Mouse (Mus musculus) neural tube, embryonic 13.5 days (tissue): ENCODE measurements around the gene Cyb5d2. TPM values are rescaled to one million over a fixed set of nuclear protein-coding genes. Genes with fewer than 3 reads are reported as not detected.
"Not testable (repeated sequence)": the region's sequence is repeated elsewhere in the genome, so short reads cannot be mapped to it uniquely, and the experiment has no call there.

Source experiments
- ATAC-seq: fragments of 200-750 bp; cut with Nextera tagmentation; 2 replicates; pipeline ENCODE4 v1.8.0; 2017; ENCODE audit warnings: low read depth, mild to moderate bottlenecking, moderate TSS enrichment, moderate library complexity
- H3K27ac ChIP-seq: fragments of 300-500 bp; sonication (generic); replicated peaks from 2 replicates; pipeline ENCODE4 v1.5.1; 2015; ENCODE audit warnings: moderate library complexity, mild to moderate bottlenecking, inconsistent platforms
- H3K27me3 ChIP-seq: fragments of 300-500 bp; sonication (generic); 2 replicates; pipeline ENCODE4 v1.6.1; 2015; ENCODE audit warnings: mild to moderate bottlenecking, inconsistent platforms
- H3K36me3 ChIP-seq: fragments of 300-500 bp; sonication (generic); 2 replicates; pipeline ENCODE4 v1.6.1; 2015; ENCODE audit warnings: mild to moderate bottlenecking, inconsistent platforms
- H3K4me1 ChIP-seq: fragments of 300-500 bp; sonication (generic); replicated peaks from 2 replicates; pipeline ENCODE4 v1.6.1; 2015; ENCODE audit warnings: inconsistent platforms
- H3K4me2 ChIP-seq: fragments of 300-500 bp; sonication (generic); 2 replicates; pipeline ENCODE4 v1.6.1; 2015; ENCODE audit warnings: inconsistent platforms, mild to moderate bottlenecking, moderate library complexity
- H3K4me3 ChIP-seq: fragments of 300-500 bp; sonication (generic); 2 replicates; pipeline ENCODE4 v1.5.1; 2015; ENCODE audit warnings: mild to moderate bottlenecking, inconsistent platforms
- H3K9ac ChIP-seq: fragments of 300-500 bp; sonication (generic); 2 replicates; pipeline ENCODE4 v1.6.1; 2015; ENCODE audit warnings: moderate library complexity, mild to moderate bottlenecking, inconsistent platforms
- H3K9me3 ChIP-seq: fragments of 300-500 bp; sonication (generic); 2 replicates; pipeline ENCODE4 v1.6.1; 2016; ENCODE audit warnings: inconsistent platforms
- WGBS: fragments of 180-500 bp; shearing (Covaris S2); methylation state at CpG from one replicate; pipeline ENCODE4 v1.1.7; 2015; 5-methylcytosine and 5-hydroxymethylcytosine counted together
- polyA plus RNA-seq: library from polyadenylated mRNA; unstranded; fragments of >200 nt; fragmentation: Nextera tagmentation; extraction: Ambion mirVana; gene quantifications from 2 replicates; pipeline ENCODE4 v1.2.1, GENCODE M21; 2015

Cyb5d2 gene
- polyA plus RNA-seq, 1 experiment from 2014 or later, result 6.5 TPM

DNA sequence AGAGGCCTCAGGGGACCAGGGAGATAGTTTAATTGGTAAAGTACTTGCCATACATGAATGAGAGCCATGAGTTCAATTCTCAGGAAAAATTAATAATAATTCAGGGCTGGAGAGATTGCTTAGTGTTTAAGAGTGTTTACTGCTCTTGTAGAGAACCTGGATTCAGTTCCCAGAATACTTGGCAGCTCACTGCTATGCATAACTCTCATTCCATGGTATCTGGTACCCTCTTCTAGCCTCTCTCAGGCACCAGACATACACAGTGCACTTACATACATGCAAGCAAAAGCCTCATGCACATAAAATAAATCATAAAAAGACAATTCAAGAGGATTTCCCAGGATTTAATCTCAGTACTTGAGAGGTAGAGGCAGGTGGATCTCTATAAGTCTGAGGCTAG lies 8.6 kb upstream of the Cyb5d2 start:
- no peak overlapping the region for H3K4me3 ChIP-seq
- H3K27me3 ChIP-seq, result no peaks in the 10 kb centered on the region
- H3K36me3 ChIP-seq, result no peaks in the 10 kb centered on the region
- H3K27ac ChIP-seq, result no peak overlapping the region
- H3K4me2 ChIP-seq, result no peak overlapping the region
- H3K9me3 ChIP-seq, result no peaks in the 10 kb centered on the region
- no peak overlapping the region for H3K9ac ChIP-seq
- ATAC-seq, result no peak
- peaks cover 9% of the 10 kb centered on the region for H3K4me1 ChIP-seq

- ATAC-seq, result no peak
- WGBS, result 84% methylated on average over 3 of the region's 3 CpGs
- Histone ChIP-seq H3K27me3 (no peaks in the 10 kb centered on the region), H3K27ac (no peak overlapping the region), H3K4me2 (no peak overlapping the region), H3K9ac (no peak overlapping the region), H3K36me3 (no peaks in the 10 kb centered on the region), H3K4me3 (no peak overlapping the region), H3K9me3 (no peaks in the 10 kb centered on the region), H3K4me1 (peaks cover 14% of the 10 kb centered on the region)
Measured at GRCm38 (mm10) chr11:72803038-72803437, 7.1 kb upstream of the Cyb5d2 start.

- Histone ChIP-seq H3K27me3 (no peaks in the 10 kb centered on the region), H3K4me2 (no peak overlapping the region), H3K36me3 (no peaks in the 10 kb centered on the region), H3K9me3 (no peaks in the 10 kb centered on the region), H3K4me1 (peaks cover 26% of the 10 kb centered on the region), H3K4me3 (no peak overlapping the region), H3K27ac (no peak overlapping the region), H3K9ac (no peak overlapping the region)
- no peak for ATAC-seq
Measured at GRCm38 (mm10) chr11:72801182-72801581, 5.2 kb upstream of the Cyb5d2 start.

DNA sequence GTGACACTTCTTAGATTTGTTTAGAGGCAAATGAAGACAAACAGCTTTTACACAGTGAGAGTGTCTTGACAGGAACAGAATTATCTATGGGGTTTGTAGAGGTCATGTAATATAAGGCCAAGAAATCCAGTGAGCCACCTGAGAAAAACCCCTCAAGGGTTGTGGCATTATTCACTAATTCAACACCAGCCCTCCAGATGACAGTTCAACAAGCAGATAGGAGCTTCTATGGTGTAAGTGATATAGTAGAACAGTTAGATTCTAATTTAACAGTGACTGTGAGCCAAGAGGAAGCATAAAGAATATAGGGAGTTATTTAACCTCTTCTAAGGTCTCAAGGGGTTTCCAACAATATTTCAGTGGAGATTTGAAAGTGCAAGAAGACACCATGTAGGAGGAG lies 2.2 kb upstream of the Cyb5d2 start:
- no peak overlapping the region for H3K9ac ChIP-seq
- peaks cover 31% of the 10 kb centered on the region for H3K4me1 ChIP-seq
- ATAC-seq, result no peak
- no peak overlapping the region for H3K27ac ChIP-seq
- no peaks in the 10 kb centered on the region for H3K9me3 ChIP-seq
- no peaks in the 10 kb centered on the region for H3K27me3 ChIP-seq
- no peak overlapping the region for H3K4me3 ChIP-seq
- H3K36me3 ChIP-seq, result no peaks in the 10 kb centered on the region
- H3K4me2 ChIP-seq, result no peak overlapping the region

DNA sequence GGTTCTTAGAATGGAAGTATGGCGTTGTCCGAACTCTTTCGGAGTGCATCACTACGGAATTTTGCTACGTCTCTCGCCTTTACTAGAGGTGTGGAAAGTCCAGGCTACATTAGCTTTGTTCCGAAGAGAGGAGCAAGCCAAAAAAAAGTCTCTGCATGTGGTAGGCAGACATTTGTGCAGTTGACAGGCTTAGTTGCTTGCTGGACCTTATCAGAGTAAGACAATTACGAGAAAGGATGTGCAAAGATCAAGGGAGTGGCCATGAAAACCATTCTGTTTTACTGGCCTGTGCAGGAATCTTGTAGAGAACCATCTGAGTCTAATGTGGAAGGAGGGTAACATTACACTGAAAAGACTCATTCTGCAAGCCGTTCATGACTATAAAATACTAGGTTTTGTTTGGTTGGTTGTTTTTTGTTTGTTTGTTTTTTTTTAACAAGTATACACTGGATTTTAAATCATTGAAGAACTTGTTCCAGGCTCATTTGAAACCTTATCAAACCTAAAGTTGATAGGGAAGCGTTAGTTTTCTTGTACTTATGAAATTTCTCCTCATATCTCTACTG lies 914 bp upstream of the Cyb5d2 start:
- Histone ChIP-seq H3K27ac (no peak overlapping the region), H3K9me3 (no peaks in the 10 kb centered on the region), H3K36me3 (no peaks in the 10 kb centered on the region), H3K27me3 (no peaks in the 10 kb centered on the region), H3K9ac (peak overlapping the region; percentile 94), H3K4me3 (peak overlapping the region; percentile 93), H3K4me1 (peaks cover 28% of the 10 kb centered on the region), H3K4me2 (peak overlapping the region; percentile 95)
- ATAC-seq, result no peak
- 20% methylated on average over 10 of the region's 10 CpGs for WGBS

DNA sequence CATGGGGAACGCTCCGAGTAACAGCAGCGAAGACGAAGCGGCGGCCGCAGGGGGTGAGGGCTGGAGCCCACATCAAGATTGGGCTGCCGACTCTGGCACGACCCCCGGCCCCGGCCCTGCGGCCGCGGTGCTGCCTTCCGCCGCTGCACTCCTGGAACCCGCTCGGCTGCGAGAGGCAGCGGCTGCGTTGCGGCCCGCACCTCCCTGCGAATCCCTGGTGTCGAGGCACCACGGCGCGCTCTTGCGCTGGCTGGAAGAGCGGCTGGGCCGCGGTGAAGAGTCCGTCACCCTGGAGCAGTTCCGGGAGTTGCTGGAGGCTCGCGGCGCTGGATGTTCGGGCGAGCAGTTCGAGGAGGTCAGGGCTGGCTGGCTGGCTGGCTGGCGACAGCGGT lies 350 bp upstream of the Cyb5d2 start:
- Histone ChIP-seq H3K4me1 (peaks cover 28% of the 10 kb centered on the region), H3K9ac (peak overlapping the region; percentile 94), H3K4me3 (peak overlapping the region; percentile 93), H3K9me3 (no peaks in the 10 kb centered on the region), H3K36me3 (no peaks in the 10 kb centered on the region), H3K27ac (peak overlapping the region; percentile 68), H3K27me3 (no peaks in the 10 kb centered on the region), H3K4me2 (peak overlapping the region; percentile 95)
- WGBS, result under 1% methylated on average over 42 of the region's 42 CpGs
- peak; percentile 67 for ATAC-seq

GRCm38 (mm10) chr11:72795149-72795454 lies 840 bp downstream of the Cyb5d2 start:
- Histone ChIP-seq H3K9ac (peak overlapping the region; percentile 94), H3K4me2 (peak overlapping the region; percentile 85), H3K4me3 (peak overlapping the region; percentile 93), H3K4me1 (peaks cover 28% of the 10 kb centered on the region), H3K36me3 (no peaks in the 10 kb centered on the region), H3K27me3 (no peaks in the 10 kb centered on the region), H3K27ac (peak overlapping the region; percentile 94), H3K9me3 (no peaks in the 10 kb centered on the region)
- 21% methylated on average over 14 of the region's 14 CpGs for WGBS
- ATAC-seq, result peak; percentile 63

GRCm38 (mm10) chr11:72792033-72792432 lies 3.9 kb downstream of the Cyb5d2 start:
- Histone ChIP-seq H3K9me3 (no peaks in the 10 kb centered on the region), H3K9ac (no peak overlapping the region), H3K27me3 (no peaks in the 10 kb centered on the region), H3K27ac (no peak overlapping the region), H3K4me1 (peaks cover 14% of the 10 kb centered on the region), H3K36me3 (no peaks in the 10 kb centered on the region), H3K4me2 (no peak overlapping the region), H3K4me3 (no peak overlapping the region)
- no peak for ATAC-seq

- Histone ChIP-seq H3K27me3 (no peaks in the 10 kb centered on the region), H3K27ac (no peak overlapping the region), H3K9me3 (no peaks in the 10 kb centered on the region), H3K36me3 (no peaks in the 10 kb centered on the region), H3K4me2 (no peak overlapping the region), H3K9ac (no peak overlapping the region), H3K4me1 (no peaks in the 10 kb centered on the region), H3K4me3 (no peak overlapping the region)
- ATAC-seq, result no peak
- 85% methylated on average over 3 of the region's 3 CpGs for WGBS
Measured at GRCm38 (mm10) chr11:72782503-72782902, 13.4 kb downstream of the Cyb5d2 start.

DNA sequence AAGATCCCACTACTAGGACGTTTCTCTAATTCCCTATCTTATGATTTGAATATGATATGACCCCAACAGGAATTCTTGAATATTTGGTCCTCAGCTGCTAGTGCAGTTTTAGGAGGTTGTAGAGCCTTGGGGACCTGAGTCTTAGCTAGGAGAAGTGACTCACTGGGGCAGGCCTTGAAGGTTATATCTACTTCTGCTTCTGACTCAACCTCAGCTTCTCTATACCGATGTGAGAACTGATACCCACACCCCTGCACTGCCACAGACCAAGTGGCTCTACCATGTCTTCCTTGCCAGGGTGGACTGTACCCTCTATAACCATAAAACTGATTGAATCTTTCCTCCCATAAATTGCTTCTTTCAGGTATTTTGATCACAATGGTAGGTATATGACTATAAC lies 13.8 kb downstream of the Cyb5d2 start:
- Histone ChIP-seq H3K27me3 (no peaks in the 10 kb centered on the region), H3K9ac (no peak overlapping the region)
- 73% methylated on average over 2 of the region's 2 CpGs for WGBS

DNA sequence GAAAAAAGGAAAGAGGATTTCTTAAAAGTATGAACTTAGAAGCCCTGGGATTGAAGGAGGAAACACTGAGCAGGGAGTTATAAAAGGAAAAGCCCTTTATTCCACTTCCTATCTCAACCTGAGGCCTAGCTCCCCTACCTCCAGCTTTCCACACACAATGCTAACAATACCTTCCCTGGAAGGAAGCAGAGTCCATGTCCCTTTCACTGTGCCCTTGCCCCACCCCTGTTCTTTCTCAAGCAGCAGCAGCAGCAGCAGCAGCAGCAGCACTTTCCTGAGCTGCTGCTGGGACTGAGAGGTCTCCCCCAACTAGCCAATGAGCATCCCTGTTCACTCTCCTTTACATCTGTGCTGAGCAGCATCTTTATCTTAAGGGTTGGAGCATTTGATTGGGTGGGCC lies 17.0 kb downstream of the Cyb5d2 start:
- Histone ChIP-seq H3K4me3 (no peak overlapping the region), H3K27ac (no peak overlapping the region), H3K4me2 (no peak overlapping the region), H3K4me1 (no peaks in the 10 kb centered on the region), H3K36me3 (no peaks in the 10 kb centered on the region), H3K9me3 (no peaks in the 10 kb centered on the region), H3K27me3 (no peaks in the 10 kb centered on the region), H3K9ac (no peak overlapping the region)
- no peak for ATAC-seq

More for the DNA sequence above, 13.8 kb downstream of the Cyb5d2 start:
- ATAC-seq, result no peak
- Histone ChIP-seq H3K4me1 (no peaks in the 10 kb centered on the region), H3K27ac (no peak overlapping the region), H3K36me3 (no peaks in the 10 kb centered on the region), H3K4me2 (no peak overlapping the region), H3K9me3 (no peaks in the 10 kb centered on the region), H3K4me3 (no peak overlapping the region)

GRCm38 (mm10) chr11:72772611-72773010 lies 23.3 kb downstream of the Cyb5d2 start:
- H3K4me3 ChIP-seq, H3K9ac ChIP-seq, H3K4me2 ChIP-seq, H3K9me3 ChIP-seq, H3K4me1 ChIP-seq, H3K27me3 ChIP-seq, ATAC-seq, H3K27ac ChIP-seq: not testable (repeated sequence)
- WGBS, result 38% methylated on average over 1 of the region's 1 CpGs
- peaks cover 20% of the 10 kb centered on the region for H3K36me3 ChIP-seq

- 72% methylated on average over 4 of the region's 4 CpGs for WGBS
- Histone ChIP-seq H3K4me3 (no peak overlapping the region), H3K36me3 (peaks cover 27% of the 10 kb centered on the region)
Measured at GRCm38 (mm10) chr11:72771461-72771860, 24.5 kb downstream of the Cyb5d2 start.

More at GRCm38 (mm10) chr11:72771461-72771860, 24.5 kb downstream of the Cyb5d2 start:
- no peak for ATAC-seq
- no peak overlapping the region for H3K4me2 ChIP-seq
- H3K4me1 ChIP-seq, result no peaks in the 10 kb centered on the region
- no peaks in the 10 kb centered on the region for H3K9me3 ChIP-seq
- no peak overlapping the region for H3K27ac ChIP-seq
- H3K9ac ChIP-seq, result no peak overlapping the region
- no peaks in the 10 kb centered on the region for H3K27me3 ChIP-seq
